1 mouse cellular context compared by ENCODE assay signal in genomic region chr4:44065355-44066025, GRCm38 (mm10).
A peak's percentile ranks its signal among the peaks of the same experiment; 100 is the strongest.
TF ChIP-seq lines count a peak whose summit lies in the region.

No protein-coding gene starts in this region.

TF ChIP-seq in CH12.LX, 34 proteins besides CTCF, POLR2A, EP300 and RAD21 (continued from another document):
- TF ChIP-seq BHLHE40 (IDR thresholded peaks at IDR 0.05; ENCODE audit: low read depth, low read length) = peak; percentile 97
- TF ChIP-seq NELFE (IDR thresholded peaks at IDR 0.05; ENCODE audit: low read depth, low read length) = peak; percentile 76
- TF ChIP-seq JUND (conservative IDR thresholded peaks at IDR 0.05; ENCODE audit: low read depth, low read length) = no peak
- no peak for TF ChIP-seq UBTF (IDR thresholded peaks at IDR 0.05; ENCODE audit: low read depth, low read length)
- TF ChIP-seq CHD1 (IDR thresholded peaks at IDR 0.05; ENCODE audit: low read depth, low read length) = no peak
- no peak for TF ChIP-seq ZMIZ1 (IDR thresholded peaks at IDR 0.05; ENCODE audit: low read depth, low read length)
- TF ChIP-seq MXI1 (IDR thresholded peaks at IDR 0.05; ENCODE audit: low read depth, low read length) = peak; percentile 99
- TF ChIP-seq ELF1 (IDR thresholded peaks at IDR 0.05; ENCODE audit: low read depth, low read length) = peak; percentile 90
- peak; percentile 75; the same call in 1 of the 2 replicates for TF ChIP-seq TBP (conservative IDR thresholded peaks at IDR 0.05; ENCODE audit: low read depth, low read length)
- TF ChIP-seq MAX (IDR thresholded peaks at IDR 0.05; ENCODE audit: low read length) = peak; percentile 99
- TF ChIP-seq GABPA (IDR thresholded peaks at IDR 0.05; ENCODE audit: insufficient replicate concordance, low read depth, low read length) = no peak
- TF ChIP-seq SIN3A (IDR thresholded peaks at IDR 0.05; ENCODE audit: low read length) = peak; percentile 82
- TF ChIP-seq ZNF384 (IDR thresholded peaks at IDR 0.05; ENCODE audit: low read depth, low read length) = no peak
- TF ChIP-seq KAT2A (IDR thresholded peaks at IDR 0.05; ENCODE audit: insufficient replicate concordance, low read length) = no peak
- no peak for TF ChIP-seq ZKSCAN1 (IDR thresholded peaks at IDR 0.05; ENCODE audit: borderline replicate concordance, low read depth, low read length)
- TF ChIP-seq POLR2AphosphoS2 (IDR thresholded peaks at IDR 0.05; ENCODE audit: low read depth, low read length) = peak; percentile 53; the same call in 1 of the 2 replicates
- TF ChIP-seq TCF12 (IDR thresholded peaks at IDR 0.05; ENCODE audit: low read depth, low read length) = peak; percentile 71
- TF ChIP-seq SMC3 (IDR thresholded peaks at IDR 0.05; ENCODE audit: low read depth, low read length) = peak; percentile 94
- peak; percentile 55; the same call in 1 of the 2 replicates for TF ChIP-seq ZC3H11A (IDR thresholded peaks at IDR 0.05; ENCODE audit: low read depth, low read length)
- no peak; the same call in 1 of the 2 replicates for TF ChIP-seq NRF1 (IDR thresholded peaks at IDR 0.05; ENCODE audit: low read depth, low read length)
- TF ChIP-seq IRF4 (IDR thresholded peaks at IDR 0.05; ENCODE audit: low read depth, low read length) = no peak; the same call in 1 of the 2 replicates
- TF ChIP-seq CHD2 (IDR thresholded peaks at IDR 0.05; ENCODE audit: low read length) = no peak
- TF ChIP-seq MAFK (IDR thresholded peaks at IDR 0.05; ENCODE audit: insufficient replicate concordance, low read length) = no peak
- peak; percentile 69 for TF ChIP-seq ETS1 (conservative IDR thresholded peaks at IDR 0.05; ENCODE audit: low read depth, low read length)
- TF ChIP-seq MEF2A (IDR thresholded peaks at IDR 0.05; ENCODE audit: borderline replicate concordance, low read depth, low read length) = no peak
- peak; percentile 56; the same call in 1 of the 2 replicates for TF ChIP-seq HCFC1 (IDR thresholded peaks at IDR 0.05; ENCODE audit: low read depth, low read length)
- TF ChIP-seq RCOR1 (conservative IDR thresholded peaks at IDR 0.05; ENCODE audit: low read depth, low read length) = no peak
- no peak for TF ChIP-seq USF2 (conservative IDR thresholded peaks at IDR 0.05; ENCODE audit: low read depth, low read length)
- no peak for TF ChIP-seq MAZ (IDR thresholded peaks at IDR 0.05; ENCODE audit: low read depth, low read length)
- no peak for TF ChIP-seq E2F4 (IDR thresholded peaks at IDR 0.05; ENCODE audit: insufficient replicate concordance, low read depth, low read length)
- no peak for TF ChIP-seq USF1 (IDR thresholded peaks at IDR 0.05; ENCODE audit: low read depth, low read length)
- TF ChIP-seq MYC (IDR thresholded peaks at IDR 0.05; ENCODE audit: low read depth, low read length) = peak; percentile 100
- TF ChIP-seq JUN (IDR thresholded peaks at IDR 0.05; ENCODE audit: insufficient read depth, low read depth, low read length) = peak; percentile 2; the same call in 1 of the 2 replicates
